Mouse (Mus musculus): Measurements from ENCODE around the gene Clca3b. TPM values are rescaled to one million over a fixed set of nuclear protein-coding genes. Genes with fewer than 3 reads are reported as not detected.

The Clca3b gene
- total RNA-seq, 4 experiments from 2014 or later, result not detected

Other genes starting within 250 kb of the Clca3b start
- gene Sh3glb1, start 129.0 kb downstream of the Clca3b start, total RNA-seq (2022), result 100 to 1,000 TPM; 329 to 372 (median 356) TPM
- gene Clca3a1, start 88.4 kb downstream of the Clca3b start, total RNA-seq (2022), result 1 to 10 TPM in 1 of 4 experiments, under 1 TPM in 3; 0.66 to 1.3 (median 0.76) TPM
- under 1 TPM in 3 of 4 experiments, not detected in 1; 0.09 to 0.41 (median 0.20) TPM for gene Clca3a2, start 29.9 kb downstream of the Clca3b start, total RNA-seq (2022)
- not detected for gene Clca4b, start 83.2 kb upstream of the Clca3b start, total RNA-seq (2022)
- not detected for gene Clca4a, start 125.7 kb upstream of the Clca3b start, total RNA-seq (2022)
- not detected for gene Clca1, start 183.4 kb upstream of the Clca3b start, total RNA-seq (2022)

All from heart, adult 8-10 months (tissue).